ENCODE assay signal across 9 mouse cellular contexts in the genomic region with DNA sequence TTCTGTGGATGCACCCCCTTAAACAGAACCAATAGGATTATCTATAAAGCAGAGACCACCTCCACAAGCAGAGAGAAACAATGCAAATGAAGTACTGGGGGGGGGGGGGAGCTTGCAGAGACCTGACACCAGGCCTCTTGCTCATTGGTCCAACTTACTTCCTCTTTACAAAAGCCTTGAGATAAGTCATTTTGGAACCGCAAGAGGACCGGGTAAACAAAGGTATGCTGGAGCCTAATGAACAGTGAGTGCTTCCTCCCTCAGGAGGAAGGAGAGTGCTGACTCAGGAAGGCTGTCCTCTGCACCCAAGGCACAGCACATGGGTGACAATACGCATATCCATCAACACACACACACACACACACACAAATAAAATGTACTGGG. TPM values are rescaled to one million over a fixed set of nuclear protein-coding genes. Genes with fewer than 3 reads are reported as not detected.
A peak's percentile ranks its signal among the peaks of the same experiment; 100 is the strongest.
DNase-seq lines count a peak whose midpoint lies in the region; ATAC-seq and TF ChIP-seq lines count a peak whose summit lies in the region.
"Had no signal": no experiment of that assay in that cellular context is flagged by ENCODE, and none has a peak within 500 bp of the region (broad histone marks: within the 10 kb centered on the region; RNA-seq: fewer than 3 reads in every experiment).

No protein-coding gene starts in this region.

- peak overlapping the region; percentile 22; the same call in 1 of the 2 replicates for H3K9ac ChIP-seq in liver, embryonic 13.5 days

- TF ChIP-seq POLR2A in kidney, adult 2 months (IDR thresholded peaks at IDR 0.05; ENCODE audit: low read depth, low read length), result no peak
- TF ChIP-seq POLR2A in bone marrow, adult 2 months (IDR thresholded peaks at IDR 0.05; ENCODE audit: borderline replicate concordance, control insufficient read depth, low read depth, low read length), result no peak

- H3K36me3 ChIP-seq in kidney, adult 2 months (ENCODE audit: control insufficient read depth, insufficient read depth, low read length), result no peaks in the 10 kb centered on the region
- H3K36me3 ChIP-seq in liver, embryonic 13.5 days, result peaks cover 4% of the 10 kb centered on the region; the same call in 1 of the 2 replicates

- WGBS in kidney, adult 2 months, result 29% methylated on average over 3 of the region's 3 CpGs
- 2% methylated on average over 3 of the region's 3 CpGs for WGBS in bone marrow, adult 2 months
- WGBS in liver, embryonic 13.5 days (ENCODE audit: insufficient replicate concordance), result 2% methylated on average over 3 of the region's 3 CpGs

- H3K27me3 ChIP-seq in kidney, adult 2 months (replicated peaks; ENCODE audit: control insufficient read depth, insufficient read depth, low read length), result no peaks in the 10 kb centered on the region
- peaks cover 17% of the 10 kb centered on the region for H3K27me3 ChIP-seq in liver, embryonic 13.5 days

- no peak for TF ChIP-seq CTCF in kidney, adult 2 months (conservative IDR thresholded peaks at IDR 0.05; ENCODE audit: insufficient read depth, insufficient read length, low read depth, low read length)
- no peak for TF ChIP-seq CTCF in bone marrow, adult 2 months (IDR thresholded peaks at IDR 0.05; ENCODE audit: control insufficient read depth, insufficient read depth, low read length)

- no peaks in the 10 kb centered on the region for H3K9me3 ChIP-seq in liver, embryonic 13.5 days (replicated peaks)

- H3K4me1 ChIP-seq in kidney, adult 2 months (ENCODE audit: control insufficient read depth, insufficient read depth, low read length), result no peaks in the 10 kb centered on the region; the same call in 1 of the 2 replicates
- no peaks in the 10 kb centered on the region; the same call in 1 of the 2 replicates for H3K4me1 ChIP-seq in bone marrow, adult 2 months (ENCODE audit: control insufficient read depth, insufficient read depth, low read length)
- H3K4me1 ChIP-seq in liver, embryonic 13.5 days (replicated peaks), result peaks cover 60% of the 10 kb centered on the region

- intact Hi-C loops in left cerebral cortex, postnatal 4 days (cut with DNase I), result no loop called here

- H3K4me2 ChIP-seq in liver, embryonic 13.5 days, result peak overlapping the region; percentile 92

- no peak for ATAC-seq in liver, embryonic 13.5 days (ENCODE audit: low read depth)

- no peak for DNase-seq in kidney, adult 2 months
- DNase-seq in kidney, adult 11 months, result no peak
- DNase-seq in CD4-positive helper T cell, adult 2 months (ENCODE audit: low read depth, low spot score), result peak; percentile 71
- DNase-seq in liver, embryonic 13.5 days, result no peak
- no peak for DNase-seq in left cerebral cortex, postnatal 4 days
- no peak for DNase-seq in right cerebral cortex, adult 18-20 months
- no peak for DNase-seq in adrenal gland, postnatal 14 days

- H3K27ac ChIP-seq in kidney, adult 2 months (ENCODE audit: insufficient read depth, low read depth, low read length), result peak overlapping the region; percentile 47; the same call in 1 of the 2 replicates
- H3K27ac ChIP-seq in bone marrow, adult 2 months (ENCODE audit: control insufficient read depth, insufficient read depth, low read depth, low read length, poor library complexity), result peak overlapping the region; percentile 91; the same call in 1 of the 2 replicates
- peak overlapping the region; percentile 63 for H3K27ac ChIP-seq in liver, embryonic 13.5 days

- no peak overlapping the region for H3K4me3 ChIP-seq in kidney, adult 2 months (ENCODE audit: insufficient read depth, low read depth, low read length)
- peak overlapping the region; percentile 80 for H3K4me3 ChIP-seq in bone marrow, adult 2 months (replicated peaks; ENCODE audit: control insufficient read depth, low read depth, low read length)
- H3K4me3 ChIP-seq in liver, embryonic 13.5 days (replicated peaks), result peak overlapping the region; percentile 76

RNA-seq across cellular contexts. Expression of a gene that starts 0.4 kb away (rescaled TPM):
- 0.39 TPM in 1 of 2 replicates, not detected in the other for polyA plus RNA-seq in kidney, adult 2 months (2012; rRNA removed)
- not detected in 2 replicates for polyA plus RNA-seq in bone marrow, adult 2 months (2011; ENCODE audit: insufficient read depth, insufficient read length, low replicate concordance, missing spikeins)
- 0.50 TPM in 1 of 2 replicates, not detected in the other for polyA plus RNA-seq in liver, embryonic 13.5 days (2015; fragmentation: Nextera tagmentation; extraction: Ambion mirVana)
- total RNA-seq in left cerebral cortex, postnatal 4 days (2021), result not detected
- 1.8 TPM in 2 replicates for total RNA-seq in adrenal gland, postnatal 14 days (2021)
- total RNA-seq: layer of hippocampus, adult 8-10 months had no signal

RNA-seq across cellular contexts. Expression of a gene that starts 1.8 kb away (rescaled TPM):
- 39.2 and 45.5 TPM in 2 replicates for polyA plus RNA-seq in kidney, adult 2 months (2012; rRNA removed)
- polyA plus RNA-seq in bone marrow, adult 2 months (2011; ENCODE audit: insufficient read depth, insufficient read length, low replicate concordance, missing spikeins), result 44.6 and 80.0 TPM in 2 replicates
- polyA plus RNA-seq in liver, embryonic 13.5 days (2015; fragmentation: Nextera tagmentation; extraction: Ambion mirVana), result 23.1 and 25.0 TPM in 2 replicates
- 10 to 100 TPM; 47.2 to 52.4 TPM for total RNA-seq in left cerebral cortex, postnatal 4 days (2021)
- total RNA-seq in adrenal gland, postnatal 14 days (2021), result 16.1 and 26.1 TPM in 2 replicates

RNA-seq across cellular contexts. Expression of a gene that starts 20.1 kb away (rescaled TPM):
- polyA plus RNA-seq in kidney, adult 2 months (2012; rRNA removed), result 76.9 and 84.7 TPM in 2 replicates
- 1.3 and 5.8 TPM in 2 replicates for polyA plus RNA-seq in bone marrow, adult 2 months (2011; ENCODE audit: insufficient read depth, insufficient read length, low replicate concordance, missing spikeins)
- 3.6 and 3.9 TPM in 2 replicates for polyA plus RNA-seq in liver, embryonic 13.5 days (2015; fragmentation: Nextera tagmentation; extraction: Ambion mirVana)
- 10 to 100 TPM; 41.9 to 52.7 TPM for total RNA-seq in left cerebral cortex, postnatal 4 days (2021)
- 122 and 126 TPM in 2 replicates for total RNA-seq in adrenal gland, postnatal 14 days (2021)

Comparison
In these comparisons a context has a peak if more than half of its experiments do, and no peak if none do; other contexts are left out.
1. RNA of a gene that starts 20.1 kb away (polyA plus RNA-seq): 76.9 to 84.7 TPM in kidney, adult 2 months; 1.3 to 5.8 TPM in bone marrow, adult 2 months and 3.6 to 3.9 TPM in liver, embryonic 13.5 days; every median in the first group is over 10 times any median in the second.
2. Peak in every context shown above with its lines, with median percentiles within 50 percentile points of each other: H3K27ac ChIP-seq.